Mouse (Mus musculus) megakaryocyte, embryonic 14.5 days (primary cell): ENCODE data around the gene Nphp3. TPM values are rescaled to one million over a fixed set of nuclear protein-coding genes. Genes with fewer than 3 reads are reported as not detected.

Experiments used
- H3K27me3 ChIP-seq: replicated peaks from 2 replicates; pipeline ENCODE3; 2012; ENCODE audit warnings: inconsistent platforms
- H3K36me3 ChIP-seq: replicated peaks from 2 replicates; pipeline ENCODE3; 2012; ENCODE audit warnings: low read length, inconsistent platforms, mixed read lengths
- H3K4me1 ChIP-seq: 2 replicates; pipeline ENCODE4 v1.6.1; 2012; ENCODE audit warnings: inconsistent platforms
- H3K4me3 ChIP-seq: replicated peaks from 2 replicates; pipeline ENCODE3; 2012; ENCODE audit warnings: moderate library complexity, mild to moderate bottlenecking, inconsistent platforms
- H3K9me3 ChIP-seq: 2 replicates; pipeline ENCODE4 v1.6.1; 2012; ENCODE audit warnings: inconsistent platforms
- FLI1 ChIP-seq: IDR thresholded peaks from 2 replicates; pipeline ENCODE4 v1.6.1; 2012; ENCODE audit warnings: low read length, inconsistent platforms, mixed read lengths
- GATA1 ChIP-seq: IDR thresholded peaks from 3 replicates; pipeline ENCODE4 v1.6.1; 2012; ENCODE audit warnings: mixed read lengths, low read length, inconsistent platforms, borderline replicate concordance
- polyA plus RNA-seq: library from polyadenylated mRNA; stranded (reverse); fragments of >175 nt; gene quantifications from 2 replicates; pipeline ENCODE4 v1.2.3, GENCODE M21; 2012; ENCODE audit warnings: low replicate concordance; ENCODE audit not compliant: insufficient read depth

The Nphp3 gene
- polyA plus RNA-seq, 1 experiment = 0.25 TPM

DNA sequence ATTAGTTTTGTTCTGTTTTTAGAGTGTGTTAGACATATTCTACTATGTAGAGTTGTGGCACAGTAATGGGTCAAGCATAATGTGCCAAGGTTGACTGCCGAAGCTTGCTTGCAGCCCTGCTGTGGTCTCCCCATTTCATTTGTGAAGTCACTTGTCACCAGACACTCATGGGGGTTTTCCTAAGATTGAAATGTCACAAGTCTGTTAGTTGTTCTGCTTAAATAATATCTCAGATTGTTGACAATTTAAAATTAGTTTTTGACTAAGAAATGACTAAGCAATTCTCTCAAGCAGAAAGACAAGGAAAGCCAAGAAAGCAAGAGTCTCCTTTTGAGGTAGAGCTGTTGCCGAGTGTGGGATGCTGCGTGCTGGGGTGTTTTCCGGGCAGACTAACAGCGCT, 90.6 kb downstream of the Nphp3 start:
- H3K4me3 ChIP-seq = no peak overlapping the region
- no peaks in the 10 kb centered on the region for H3K9me3 ChIP-seq
- H3K27me3 ChIP-seq = no peaks in the 10 kb centered on the region
- H3K36me3 ChIP-seq = peaks cover 65% of the 10 kb centered on the region
- peaks cover 20% of the 10 kb centered on the region for H3K4me1 ChIP-seq
- TF ChIP-seq FLI1 = no peak
- TF ChIP-seq GATA1 = no peak

Other genes starting within 250 kb of the Nphp3 start
- 0.23 TPM in 1 of 2 replicates, not detected in the other for gene Tmem108, start 240.7 kb upstream of the Nphp3 start, polyA plus RNA-seq
- not detected in 2 replicates for gene Gm28305, start 38.1 kb downstream of the Nphp3 start, polyA plus RNA-seq
- gene Uba5, start 60.6 kb downstream of the Nphp3 start, polyA plus RNA-seq = 2.4 and 12.0 TPM in 2 replicates
- 14.6 and 20.5 TPM in 2 replicates for gene Acad11, start 60.8 kb downstream of the Nphp3 start, polyA plus RNA-seq
- gene Ackr4, start 124.4 kb downstream of the Nphp3 start, polyA plus RNA-seq = not detected in 2 replicates